Mouse (Mus musculus) embryonic facial prominence, embryonic 15.5 days (tissue): ENCODE measurements around the gene Slc16a3. TPM values are rescaled to one million over a fixed set of nuclear protein-coding genes. Genes with fewer than 3 reads are reported as not detected.

Experiments used
- ATAC-seq: fragments of 200-750 bp; cut with Nextera tagmentation; 2 replicates; pipeline ENCODE4 v1.8.0; 2017; ENCODE audit warnings: low read depth, moderate TSS enrichment; ENCODE audit not compliant: insufficient number of reproducible peaks, low FRiP score, low TSS enrichment
- H3K27ac ChIP-seq: fragments of 300-500 bp; sonication (generic); replicated peaks from 2 replicates; pipeline ENCODE4 v1.5.1; 2015; ENCODE audit warnings: mild to moderate bottlenecking, inconsistent platforms
- H3K27me3 ChIP-seq: fragments of 300-500 bp; sonication (generic); 2 replicates; pipeline ENCODE4 v1.6.1; 2015; ENCODE audit warnings: inconsistent platforms
- H3K36me3 ChIP-seq: fragments of 300-500 bp; sonication (generic); 2 replicates; pipeline ENCODE4 v1.6.1; 2015; ENCODE audit warnings: mild to moderate bottlenecking, inconsistent platforms
- H3K4me1 ChIP-seq: fragments of 300-500 bp; sonication (generic); 2 replicates; pipeline ENCODE4 v1.6.1; 2015; ENCODE audit warnings: inconsistent platforms
- H3K4me2 ChIP-seq: fragments of 300-500 bp; sonication (generic); replicated peaks from 2 replicates; pipeline ENCODE4 v1.6.1; 2015; ENCODE audit warnings: mild to moderate bottlenecking, inconsistent platforms
- H3K4me3 ChIP-seq: fragments of 300-500 bp; sonication (generic); replicated peaks from 2 replicates; pipeline ENCODE4 v1.5.1; 2015; ENCODE audit warnings: mild to moderate bottlenecking, inconsistent platforms
- H3K9ac ChIP-seq: fragments of 300-500 bp; sonication (generic); 2 replicates; pipeline ENCODE4 v1.6.1; 2015; ENCODE audit warnings: inconsistent platforms
- H3K9me3 ChIP-seq: fragments of 300-500 bp; sonication (generic); replicated peaks from 2 replicates; pipeline ENCODE4 v1.6.1; 2016; ENCODE audit warnings: inconsistent platforms
- WGBS: fragments of 180-500 bp; shearing (Covaris S2); methylation state at CpG from one replicate; pipeline ENCODE4 v1.1.7; 2015; 5-methylcytosine and 5-hydroxymethylcytosine counted together
- polyA plus RNA-seq: library from polyadenylated mRNA; unstranded; fragments of >200 nt; fragmentation: Nextera tagmentation; extraction: Ambion mirVana; gene quantifications from 2 replicates; pipeline ENCODE4 v1.2.1, GENCODE M21; 2015

Gene Slc16a3
- polyA plus RNA-seq, 1 experiment from 2014 or later: 72.2 TPM

- Histone ChIP-seq H3K4me1 (peaks cover 9% of the 10 kb centered on the region; the same call in 1 of the 2 replicates), H3K9me3 (no peaks in the 10 kb centered on the region), H3K36me3 (peaks cover 78% of the 10 kb centered on the region), H3K9ac (no peak overlapping the region), H3K27me3 (no peaks in the 10 kb centered on the region), H3K4me3 (no peak overlapping the region), H3K4me2 (no peak overlapping the region), H3K27ac (no peak overlapping the region)
- ATAC-seq: no peak
- WGBS: 89% methylated on average over 18 of the region's 18 CpGs
These were observed 10.8 kb downstream of the Slc16a3 start for GRCm38 (mm10) chr11:120959066-120959465.

GRCm38 (mm10) chr11:120959564-120959963 is 11.3 kb downstream of the Slc16a3 start:
- peaks cover 10% of the 10 kb centered on the region; the same call in 1 of the 2 replicates for H3K4me1 ChIP-seq
- no peaks in the 10 kb centered on the region for H3K27me3 ChIP-seq
- 57% methylated on average over 3 of the region's 3 CpGs for WGBS
- ATAC-seq: no peak
- no peak overlapping the region for H3K4me3 ChIP-seq
- no peaks in the 10 kb centered on the region for H3K9me3 ChIP-seq
- peaks cover 83% of the 10 kb centered on the region for H3K36me3 ChIP-seq
- no peak overlapping the region for H3K4me2 ChIP-seq
- H3K9ac ChIP-seq: no peak overlapping the region
- H3K27ac ChIP-seq: no peak overlapping the region

GRCm38 (mm10) chr11:120960248-120960647 is 12.0 kb downstream of the Slc16a3 start:
- Histone ChIP-seq H3K36me3 (peaks cover 85% of the 10 kb centered on the region), H3K9ac (no peak overlapping the region), H3K27ac (no peak overlapping the region), H3K4me3 (no peak overlapping the region), H3K27me3 (no peaks in the 10 kb centered on the region), H3K4me2 (no peak overlapping the region), H3K4me1 (peaks cover 10% of the 10 kb centered on the region; the same call in 1 of the 2 replicates), H3K9me3 (no peaks in the 10 kb centered on the region)
- no peak for ATAC-seq
- 57% methylated on average over 1 of the region's 1 CpGs for WGBS

GRCm38 (mm10) chr11:120961594-120961993 is 13.3 kb downstream of the Slc16a3 start:
- no peak overlapping the region for H3K9ac ChIP-seq
- H3K36me3 ChIP-seq: peaks cover 83% of the 10 kb centered on the region
- no peaks in the 10 kb centered on the region for H3K9me3 ChIP-seq
- ATAC-seq: no peak
- H3K27me3 ChIP-seq: no peaks in the 10 kb centered on the region
- H3K4me3 ChIP-seq: no peak overlapping the region
- peaks cover 10% of the 10 kb centered on the region; the same call in 1 of the 2 replicates for H3K4me1 ChIP-seq
- H3K4me2 ChIP-seq: no peak overlapping the region
- no peak overlapping the region for H3K27ac ChIP-seq
- 81% methylated on average over 7 of the region's 7 CpGs for WGBS

GRCm38 (mm10) chr11:120962050-120962771 is 13.9 kb downstream of the Slc16a3 start:
- Histone ChIP-seq H3K27me3 (no peaks in the 10 kb centered on the region), H3K36me3 (peaks cover 82% of the 10 kb centered on the region), H3K4me1 (peaks cover 10% of the 10 kb centered on the region; the same call in 1 of the 2 replicates), H3K27ac (no peak overlapping the region), H3K9me3 (no peaks in the 10 kb centered on the region), H3K4me2 (no peak overlapping the region), H3K9ac (no peak overlapping the region), H3K4me3 (no peak overlapping the region)
- 90% methylated on average over 13 of the region's 13 CpGs for WGBS
- ATAC-seq: no peak

- Histone ChIP-seq H3K4me3 (no peak overlapping the region), H3K9me3 (no peaks in the 10 kb centered on the region), H3K27ac (no peak overlapping the region), H3K4me1 (peaks cover 10% of the 10 kb centered on the region; the same call in 1 of the 2 replicates), H3K4me2 (no peak overlapping the region), H3K27me3 (no peaks in the 10 kb centered on the region), H3K9ac (no peak overlapping the region), H3K36me3 (peaks cover 84% of the 10 kb centered on the region)
- WGBS: 76% methylated on average over 7 of the region's 7 CpGs
- no peak for ATAC-seq
These were observed 14.6 kb downstream of the Slc16a3 start for GRCm38 (mm10) chr11:120962909-120963308.

GRCm38 (mm10) chr11:120964195-120965157 is 16.2 kb downstream of the Slc16a3 start:
- no peak for ATAC-seq
- Histone ChIP-seq H3K4me3 (no peak overlapping the region), H3K27ac (no peak overlapping the region; the same call in 1 of the 2 replicates), H3K4me2 (no peak overlapping the region), H3K9ac (no peak overlapping the region), H3K36me3 (peaks cover 91% of the 10 kb centered on the region), H3K4me1 (0 out of 2 replicates have a peak, but pooled peaks cover 3% of the 10 kb centered on the region), H3K9me3 (no peaks in the 10 kb centered on the region), H3K27me3 (no peaks in the 10 kb centered on the region)
- 66% methylated on average over 10 of the region's 10 CpGs for WGBS

- H3K9ac ChIP-seq: no peak overlapping the region
- peaks cover 93% of the 10 kb centered on the region for H3K36me3 ChIP-seq
- no peaks in the 10 kb centered on the region for H3K9me3 ChIP-seq
- H3K27me3 ChIP-seq: no peaks in the 10 kb centered on the region
- no peak overlapping the region for H3K27ac ChIP-seq
- 72% methylated on average over 4 of the region's 4 CpGs for WGBS
- ATAC-seq: no peak
- 0 out of 2 replicates have a peak, but pooled peaks cover 3% of the 10 kb centered on the region for H3K4me1 ChIP-seq
- H3K4me2 ChIP-seq: no peak overlapping the region
- no peak overlapping the region for H3K4me3 ChIP-seq
These were observed 17.3 kb downstream of the Slc16a3 start for GRCm38 (mm10) chr11:120965587-120965986.

- no peaks in the 10 kb centered on the region for H3K9me3 ChIP-seq
- H3K4me2 ChIP-seq: no peak overlapping the region
- no peak overlapping the region for H3K27ac ChIP-seq
- no peak overlapping the region for H3K9ac ChIP-seq
- H3K27me3 ChIP-seq: no peaks in the 10 kb centered on the region
- ATAC-seq: no peak
- WGBS: 88% methylated on average over 5 of the region's 5 CpGs
- H3K4me3 ChIP-seq: no peak overlapping the region
- H3K4me1 ChIP-seq: 0 out of 2 replicates have a peak, but pooled peaks cover under 1% of the 10 kb centered on the region
- peaks cover 95% of the 10 kb centered on the region for H3K36me3 ChIP-seq
These were observed 21.5 kb downstream of the Slc16a3 start for GRCm38 (mm10) chr11:120969742-120970141.

- no peaks in the 10 kb centered on the region for H3K4me1 ChIP-seq
These were observed 23.0 kb downstream of the Slc16a3 start for GRCm38 (mm10) chr11:120971237-120971636.

GRCm38 (mm10) chr11:120973318-120973717 is 25.0 kb downstream of the Slc16a3 start:
- no peak for ATAC-seq
- Histone ChIP-seq H3K36me3 (peaks cover 93% of the 10 kb centered on the region), H3K4me3 (no peak overlapping the region), H3K4me2 (no peak overlapping the region), H3K27ac (no peak overlapping the region), H3K9me3 (no peaks in the 10 kb centered on the region), H3K4me1 (no peaks in the 10 kb centered on the region), H3K9ac (no peak overlapping the region), H3K27me3 (no peaks in the 10 kb centered on the region)
- 80% methylated on average over 6 of the region's 6 CpGs for WGBS

More at GRCm38 (mm10) chr11:120971237-120971636, 23.0 kb downstream of the Slc16a3 start:
- Histone ChIP-seq H3K27me3 (no peaks in the 10 kb centered on the region), H3K4me3 (no peak overlapping the region), H3K9ac (no peak overlapping the region), H3K4me2 (no peak overlapping the region), H3K9me3 (no peaks in the 10 kb centered on the region), H3K36me3 (peaks cover 94% of the 10 kb centered on the region), H3K27ac (no peak overlapping the region)
- no peak for ATAC-seq
- 90% methylated on average over 5 of the region's 5 CpGs for WGBS
